Mouse (Mus musculus): ENCODE results near the gene Ifna12. TPM values are rescaled to one million over a fixed set of nuclear protein-coding genes. Genes with fewer than 3 reads are reported as not detected.

Gene Ifna12
- polyA plus RNA-seq (2014; fragmentation: Illumina TruSeq; extraction: RNeasy Lipid Tissue Mini Kit (QIAGEN cat#74804); ENCODE audit: low read depth, low replicate concordance) = not detected

GRCm38 (mm10) chr4:88603276-88603675 is at the start of gene Ifna12:
TSS of gene Ifna12 (minus strand) at chr4:88603376.

GRCm38 (mm10) chr4:88644359-88644758 is 41.2 kb upstream of the Ifna12 start, which contains the start of gene Ifna13:
TSS of gene Ifna13 (minus strand) at chr4:88644459.

GRCm38 (mm10) chr4:88634311-88634710 is 31.1 kb upstream of the Ifna12 start, which contains the start of gene C87499:
TSS of gene C87499 (minus strand) at chr4:88634411.

GRCm38 (mm10) chr4:88592285-88592684 is 10.9 kb downstream of the Ifna12 start, which contains the start of gene Ifna9:
TSS of gene Ifna9 (minus strand) at chr4:88592385.

GRCm38 (mm10) chr4:88571698-88572097 is 31.5 kb downstream of the Ifna12 start, which contains the start of gene Ifna14:
TSS of gene Ifna14 (minus strand) at chr4:88571798.

GRCm38 (mm10) chr4:88558145-88558544 is 45.0 kb downstream of the Ifna12 start, which contains the start of gene Ifna15:
TSS of gene Ifna15 (minus strand) at chr4:88558245.

Other genes starting within 250 kb of the Ifna12 start
- 3.7 TPM for gene Hacd4, start 164.4 kb downstream of the Ifna12 start, polyA plus RNA-seq (2014; fragmentation: Illumina TruSeq; extraction: RNeasy Lipid Tissue Mini Kit (QIAGEN cat#74804); ENCODE audit: low read depth, low replicate concordance)
- not detected for gene Ifnb1, start 80.6 kb downstream of the Ifna12 start, polyA plus RNA-seq (2014; fragmentation: Illumina TruSeq; extraction: RNeasy Lipid Tissue Mini Kit (QIAGEN cat#74804); ENCODE audit: low read depth, low replicate concordance)
- not detected for gene Ifna15, start 45.1 kb downstream of the Ifna12 start, polyA plus RNA-seq (2014; fragmentation: Illumina TruSeq; extraction: RNeasy Lipid Tissue Mini Kit (QIAGEN cat#74804); ENCODE audit: low read depth, low replicate concordance)
- not detected for gene Ifna14, start 31.6 kb downstream of the Ifna12 start, polyA plus RNA-seq (2014; fragmentation: Illumina TruSeq; extraction: RNeasy Lipid Tissue Mini Kit (QIAGEN cat#74804); ENCODE audit: low read depth, low replicate concordance)
- not detected for gene Ifna9, start 11.0 kb downstream of the Ifna12 start, polyA plus RNA-seq (2014; fragmentation: Illumina TruSeq; extraction: RNeasy Lipid Tissue Mini Kit (QIAGEN cat#74804); ENCODE audit: low read depth, low replicate concordance)
- gene C87499, start 31.0 kb upstream of the Ifna12 start, polyA plus RNA-seq (2014; fragmentation: Illumina TruSeq; extraction: RNeasy Lipid Tissue Mini Kit (QIAGEN cat#74804); ENCODE audit: low read depth, low replicate concordance) = not detected
- gene Ifna13, start 41.1 kb upstream of the Ifna12 start, polyA plus RNA-seq (2014; fragmentation: Illumina TruSeq; extraction: RNeasy Lipid Tissue Mini Kit (QIAGEN cat#74804); ENCODE audit: low read depth, low replicate concordance) = not detected
- gene Ifna16, start 73.5 kb upstream of the Ifna12 start, polyA plus RNA-seq (2014; fragmentation: Illumina TruSeq; extraction: RNeasy Lipid Tissue Mini Kit (QIAGEN cat#74804); ENCODE audit: low read depth, low replicate concordance) = not detected
- gene Ifna2, start 80.5 kb upstream of the Ifna12 start, polyA plus RNA-seq (2014; fragmentation: Illumina TruSeq; extraction: RNeasy Lipid Tissue Mini Kit (QIAGEN cat#74804); ENCODE audit: low read depth, low replicate concordance) = not detected
- not detected for gene Ifnab, start 88.0 kb upstream of the Ifna12 start, polyA plus RNA-seq (2014; fragmentation: Illumina TruSeq; extraction: RNeasy Lipid Tissue Mini Kit (QIAGEN cat#74804); ENCODE audit: low read depth, low replicate concordance)
- gene Gm26566, start 118.4 kb upstream of the Ifna12 start, polyA plus RNA-seq (2014; fragmentation: Illumina TruSeq; extraction: RNeasy Lipid Tissue Mini Kit (QIAGEN cat#74804); ENCODE audit: low read depth, low replicate concordance) = not detected
- gene Klhl9, start 119.1 kb upstream of the Ifna12 start, polyA plus RNA-seq (2014; fragmentation: Illumina TruSeq; extraction: RNeasy Lipid Tissue Mini Kit (QIAGEN cat#74804); ENCODE audit: low read depth, low replicate concordance) = 44.7 TPM
- not detected for gene Gm13271, start 151.5 kb upstream of the Ifna12 start, polyA plus RNA-seq (2014; fragmentation: Illumina TruSeq; extraction: RNeasy Lipid Tissue Mini Kit (QIAGEN cat#74804); ENCODE audit: low read depth, low replicate concordance)
- gene Gm13283, start 156.7 kb upstream of the Ifna12 start, polyA plus RNA-seq (2014; fragmentation: Illumina TruSeq; extraction: RNeasy Lipid Tissue Mini Kit (QIAGEN cat#74804); ENCODE audit: low read depth, low replicate concordance) = not detected
- gene Gm13290, start 170.5 kb upstream of the Ifna12 start, polyA plus RNA-seq (2014; fragmentation: Illumina TruSeq; extraction: RNeasy Lipid Tissue Mini Kit (QIAGEN cat#74804); ENCODE audit: low read depth, low replicate concordance) = not detected
- gene Gm13289, start 173.5 kb upstream of the Ifna12 start, polyA plus RNA-seq (2014; fragmentation: Illumina TruSeq; extraction: RNeasy Lipid Tissue Mini Kit (QIAGEN cat#74804); ENCODE audit: low read depth, low replicate concordance) = not detected
- not detected for gene Gm13272, start 176.5 kb upstream of the Ifna12 start, polyA plus RNA-seq (2014; fragmentation: Illumina TruSeq; extraction: RNeasy Lipid Tissue Mini Kit (QIAGEN cat#74804); ENCODE audit: low read depth, low replicate concordance)
- not detected for gene Ifnz, start 178.8 kb upstream of the Ifna12 start, polyA plus RNA-seq (2014; fragmentation: Illumina TruSeq; extraction: RNeasy Lipid Tissue Mini Kit (QIAGEN cat#74804); ENCODE audit: low read depth, low replicate concordance)
- not detected for gene Gm13276, start 182.3 kb upstream of the Ifna12 start, polyA plus RNA-seq (2014; fragmentation: Illumina TruSeq; extraction: RNeasy Lipid Tissue Mini Kit (QIAGEN cat#74804); ENCODE audit: low read depth, low replicate concordance)
- not detected for gene Gm13277, start 185.3 kb upstream of the Ifna12 start, polyA plus RNA-seq (2014; fragmentation: Illumina TruSeq; extraction: RNeasy Lipid Tissue Mini Kit (QIAGEN cat#74804); ENCODE audit: low read depth, low replicate concordance)
- not detected for gene Gm13278, start 188.2 kb upstream of the Ifna12 start, polyA plus RNA-seq (2014; fragmentation: Illumina TruSeq; extraction: RNeasy Lipid Tissue Mini Kit (QIAGEN cat#74804); ENCODE audit: low read depth, low replicate concordance)
- not detected for gene Gm13275, start 191.1 kb upstream of the Ifna12 start, polyA plus RNA-seq (2014; fragmentation: Illumina TruSeq; extraction: RNeasy Lipid Tissue Mini Kit (QIAGEN cat#74804); ENCODE audit: low read depth, low replicate concordance)
- gene Gm13279, start 194.0 kb upstream of the Ifna12 start, polyA plus RNA-seq (2014; fragmentation: Illumina TruSeq; extraction: RNeasy Lipid Tissue Mini Kit (QIAGEN cat#74804); ENCODE audit: low read depth, low replicate concordance) = not detected
- not detected for gene Gm13285, start 196.3 kb upstream of the Ifna12 start, polyA plus RNA-seq (2014; fragmentation: Illumina TruSeq; extraction: RNeasy Lipid Tissue Mini Kit (QIAGEN cat#74804); ENCODE audit: low read depth, low replicate concordance)
- not detected for gene Gm13287, start 199.9 kb upstream of the Ifna12 start, polyA plus RNA-seq (2014; fragmentation: Illumina TruSeq; extraction: RNeasy Lipid Tissue Mini Kit (QIAGEN cat#74804); ENCODE audit: low read depth, low replicate concordance)
- not detected for gene Gm13288, start 202.2 kb upstream of the Ifna12 start, polyA plus RNA-seq (2014; fragmentation: Illumina TruSeq; extraction: RNeasy Lipid Tissue Mini Kit (QIAGEN cat#74804); ENCODE audit: low read depth, low replicate concordance)
- gene Ifna7, start 212.9 kb upstream of the Ifna12 start, polyA plus RNA-seq (2014; fragmentation: Illumina TruSeq; extraction: RNeasy Lipid Tissue Mini Kit (QIAGEN cat#74804); ENCODE audit: low read depth, low replicate concordance) = not detected
- gene Ifna11, start 216.6 kb upstream of the Ifna12 start, polyA plus RNA-seq (2014; fragmentation: Illumina TruSeq; extraction: RNeasy Lipid Tissue Mini Kit (QIAGEN cat#74804); ENCODE audit: low read depth, low replicate concordance) = not detected
- not detected for gene Ifna6, start 224.0 kb upstream of the Ifna12 start, polyA plus RNA-seq (2014; fragmentation: Illumina TruSeq; extraction: RNeasy Lipid Tissue Mini Kit (QIAGEN cat#74804); ENCODE audit: low read depth, low replicate concordance)
- not detected for gene Ifna5, start 232.1 kb upstream of the Ifna12 start, polyA plus RNA-seq (2014; fragmentation: Illumina TruSeq; extraction: RNeasy Lipid Tissue Mini Kit (QIAGEN cat#74804); ENCODE audit: low read depth, low replicate concordance)
- gene Ifna4, start 238.5 kb upstream of the Ifna12 start, polyA plus RNA-seq (2014; fragmentation: Illumina TruSeq; extraction: RNeasy Lipid Tissue Mini Kit (QIAGEN cat#74804); ENCODE audit: low read depth, low replicate concordance) = not detected
- gene Ifna1, start 246.7 kb upstream of the Ifna12 start, polyA plus RNA-seq (2014; fragmentation: Illumina TruSeq; extraction: RNeasy Lipid Tissue Mini Kit (QIAGEN cat#74804); ENCODE audit: low read depth, low replicate concordance) = not detected

Measured in heart, adult 10 weeks (tissue).